Mouse (Mus musculus): ENCODE measurements around the gene Ebf3.

- TF ChIP-seq POLR2A (IDR thresholded peaks at IDR 0.05; ENCODE audit: insufficient read length, low read depth) (no peak), TCF12 (IDR thresholded peaks at IDR 0.05; ENCODE audit: insufficient read depth, poor library complexity, severe bottlenecking) (no peak), MYOD1 (IDR thresholded peaks at IDR 0.05; ENCODE audit: control insufficient read depth in 1 of 3, insufficient read length in 2 of 3, low read depth in 2 of 3) (no peak)
Observed at GRCm38 (mm10) chr7:137246213-137246872, 67.9 kb downstream of the Ebf3 start.

All from myocyte (in vitro differentiated cells).